Mouse (Mus musculus) right cerebral cortex, postnatal 36 days (tissue): ENCODE data around the gene Cacna1d.

Source experiments
- DNase-seq, 2 experiments: peaks; one replicate each; pipeline ENCODE4 v3.0.0; 2022; ENCODE audit warnings: low spot score in 2 of 2, mixed read lengths in 1 of 2

Gene Cacna1d

DNA sequence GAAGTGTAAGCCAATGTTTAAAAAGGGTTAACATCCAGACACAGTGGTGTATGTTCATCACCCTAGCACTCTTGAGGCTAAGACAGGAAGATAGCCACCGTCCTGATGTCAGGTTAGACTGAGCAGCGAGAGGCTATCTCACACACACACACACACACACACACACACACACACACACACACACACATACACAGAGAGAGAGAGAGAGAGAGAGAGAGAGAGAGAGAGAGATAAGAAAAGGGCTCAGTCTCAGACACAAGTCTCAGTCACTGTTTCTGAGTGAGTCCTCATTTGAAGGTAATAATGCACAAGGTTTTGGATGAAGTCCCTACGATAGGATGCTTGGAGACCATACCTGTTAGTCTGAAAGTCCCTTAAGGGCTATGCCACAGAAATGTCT, 322.9 kb downstream of the Cacna1d start:
- DNase-seq, result no peak

GRCm38 (mm10) chr14:30167606-30168005, 323.6 kb downstream of the Cacna1d start:
- DNase-seq, result no peak

- no peak for DNase-seq
These were observed 325.2 kb downstream of the Cacna1d start for GRCm38 (mm10) chr14:30166036-30166435.

- DNase-seq, result peak; percentile 66 to 74
These were observed 327.2 kb downstream of the Cacna1d start for GRCm38 (mm10) chr14:30163733-30164708.

DNA sequence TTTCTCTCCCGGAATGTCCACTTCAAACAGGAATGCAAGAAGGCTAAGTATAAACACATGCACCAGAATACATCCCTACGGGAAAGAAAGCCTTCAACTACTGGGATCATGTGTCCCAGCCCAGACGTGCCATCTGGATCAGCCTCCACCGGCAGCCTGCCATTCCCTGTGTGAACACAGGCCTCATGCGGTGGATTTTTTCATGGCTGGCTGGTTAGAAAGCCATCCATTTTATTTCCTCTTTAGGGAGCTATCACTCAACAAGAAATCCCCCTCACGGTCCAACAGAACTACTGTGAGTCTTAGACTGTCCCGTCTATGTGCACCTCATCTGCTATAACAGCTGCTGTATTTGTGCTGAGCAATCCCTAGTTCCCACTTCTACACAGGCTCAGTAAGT, 343.5 kb downstream of the Cacna1d start:
- no peak for DNase-seq

GRCm38 (mm10) chr14:30138379-30138964, 352.8 kb downstream of the Cacna1d start:
- no peak for DNase-seq

- DNase-seq, result no peak
These were observed 353.3 kb downstream of the Cacna1d start for GRCm38 (mm10) chr14:30137961-30138360.

DNA sequence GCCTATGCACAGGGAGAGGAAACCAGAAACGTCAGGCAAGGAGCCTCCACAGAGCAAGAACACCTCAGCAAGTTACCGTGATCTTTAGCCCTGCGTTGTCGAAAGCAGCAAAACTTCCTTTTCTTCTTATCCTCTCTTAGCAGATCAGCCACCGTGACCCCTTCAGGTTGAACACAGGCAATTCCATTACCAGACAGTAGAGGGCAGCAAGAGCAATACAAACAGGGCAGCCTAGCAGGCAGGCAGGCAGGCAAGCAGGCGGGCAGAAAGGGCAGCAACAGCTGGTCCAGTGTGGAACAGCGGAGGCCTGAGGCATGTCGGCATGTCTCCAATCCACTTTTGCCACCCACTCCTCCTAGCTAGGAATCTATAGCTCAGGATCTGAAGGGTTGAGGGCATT, 354.3 kb downstream of the Cacna1d start:
- peak; percentile 65 to 70 for DNase-seq

GRCm38 (mm10) chr14:30135351-30135750, 355.9 kb downstream of the Cacna1d start:
- DNase-seq, result no peak

- no peak for DNase-seq
These were observed 357.6 kb downstream of the Cacna1d start for GRCm38 (mm10) chr14:30133684-30134083.

DNA sequence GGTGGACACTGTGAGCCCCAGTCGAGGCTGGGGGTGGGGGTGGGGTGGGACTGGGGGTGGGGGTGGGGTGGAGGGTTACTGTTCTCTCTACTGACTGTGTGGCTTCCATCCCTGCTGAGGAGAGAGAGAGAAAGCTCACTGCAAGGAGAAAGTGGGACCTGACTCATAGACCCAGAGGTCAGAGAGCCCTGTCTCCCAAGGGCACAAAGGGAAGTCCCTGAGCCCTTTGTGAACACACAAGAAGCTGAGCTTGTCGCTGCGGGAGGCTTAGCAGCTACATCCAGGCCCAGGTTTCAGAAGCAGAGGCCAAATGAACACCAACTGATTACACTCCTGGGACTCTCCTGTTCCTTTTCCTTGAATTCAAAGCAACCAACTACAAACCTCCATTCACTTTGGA, 360.0 kb downstream of the Cacna1d start:
- no peak for DNase-seq

- no peak for DNase-seq
These were observed 361.2 kb downstream of the Cacna1d start for GRCm38 (mm10) chr14:30130092-30130491.

DNA sequence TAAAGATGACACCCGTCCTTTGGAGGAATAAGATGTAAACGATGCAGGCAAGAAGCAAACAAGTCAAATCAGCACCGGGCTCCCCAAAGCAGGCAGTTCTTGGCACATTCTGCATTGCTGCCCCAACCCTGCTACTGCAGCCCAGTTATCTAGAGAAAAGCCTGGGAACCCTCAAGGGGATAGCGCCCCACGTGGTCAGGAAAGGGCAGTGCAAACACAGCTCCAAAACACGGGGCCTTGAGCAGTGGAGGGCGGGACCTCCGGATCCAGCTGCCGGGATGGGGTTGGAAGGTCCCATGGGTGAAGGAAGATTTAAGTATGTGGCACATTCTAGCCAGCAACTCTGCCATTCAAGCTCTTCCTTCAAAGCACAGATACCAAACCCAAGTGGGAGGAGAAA, 361.9 kb downstream of the Cacna1d start:
- DNase-seq, result no peak

DNA sequence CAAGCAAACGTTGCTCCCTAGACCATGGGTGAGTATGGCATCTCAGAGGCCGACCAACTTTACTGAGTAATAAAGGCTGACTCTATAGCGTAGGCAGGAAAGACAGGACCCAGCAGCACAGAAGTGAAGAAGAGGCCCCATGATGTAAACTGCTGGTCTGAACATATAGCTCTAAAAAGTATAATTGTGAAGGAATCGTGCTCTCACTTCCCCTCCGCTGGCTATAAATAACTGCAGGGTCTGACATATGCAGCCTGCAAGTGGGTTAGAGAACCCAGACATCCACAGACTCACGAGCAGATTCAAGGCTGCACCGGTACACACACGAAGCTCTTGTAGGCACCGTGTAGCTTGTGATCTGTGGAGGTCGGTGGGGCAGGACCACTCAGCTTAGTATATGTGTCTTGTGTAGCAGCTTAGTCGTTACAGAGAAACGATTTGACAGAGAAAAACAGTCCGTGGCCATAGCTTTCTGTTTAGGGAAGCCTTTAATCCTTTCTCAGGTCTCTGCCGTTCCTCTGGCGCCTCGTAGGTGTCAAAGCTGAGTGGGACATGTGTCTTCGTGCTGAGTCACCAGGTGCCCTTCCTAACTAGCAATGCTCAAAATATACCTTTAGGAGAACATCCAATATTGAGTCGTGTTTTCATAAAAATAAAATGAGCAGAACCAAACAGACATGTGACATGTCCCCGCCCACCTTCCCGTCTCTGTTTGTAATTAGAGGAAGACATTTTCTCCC, 366.1 kb downstream of the Cacna1d start:
- DNase-seq, result peak; percentile 71 to 72

- no peak for DNase-seq
These were observed 371.2 kb downstream of the Cacna1d start for GRCm38 (mm10) chr14:30120023-30120422.

GRCm38 (mm10) chr14:30113392-30114108, 377.7 kb downstream of the Cacna1d start:
- DNase-seq, result no peak

- no peak for DNase-seq
These were observed 382.2 kb downstream of the Cacna1d start for GRCm38 (mm10) chr14:30109079-30109478.

DNA sequence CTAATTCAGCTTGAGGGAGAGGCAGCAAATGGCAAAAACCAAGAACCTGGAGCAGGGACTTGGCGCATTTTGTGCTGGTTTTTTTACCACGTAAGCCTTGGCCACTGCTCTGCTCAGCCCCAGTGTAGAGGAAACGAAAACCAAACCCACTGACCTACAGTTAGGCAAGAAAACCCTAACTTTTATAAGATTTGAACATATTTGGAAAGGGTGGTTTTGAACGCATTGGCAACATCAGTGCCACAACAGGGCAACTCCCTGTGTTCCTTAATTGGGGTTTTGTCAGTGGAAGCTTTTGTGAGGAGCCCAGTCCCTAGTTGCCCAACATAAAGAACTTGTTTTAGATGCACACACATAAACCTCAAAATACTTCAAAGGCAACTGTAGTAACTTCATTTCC, 384.7 kb downstream of the Cacna1d start:
- DNase-seq, result no peak

GRCm38 (mm10) chr14:30105551-30105950, 385.7 kb downstream of the Cacna1d start:
- DNase-seq, result no peak

DNA sequence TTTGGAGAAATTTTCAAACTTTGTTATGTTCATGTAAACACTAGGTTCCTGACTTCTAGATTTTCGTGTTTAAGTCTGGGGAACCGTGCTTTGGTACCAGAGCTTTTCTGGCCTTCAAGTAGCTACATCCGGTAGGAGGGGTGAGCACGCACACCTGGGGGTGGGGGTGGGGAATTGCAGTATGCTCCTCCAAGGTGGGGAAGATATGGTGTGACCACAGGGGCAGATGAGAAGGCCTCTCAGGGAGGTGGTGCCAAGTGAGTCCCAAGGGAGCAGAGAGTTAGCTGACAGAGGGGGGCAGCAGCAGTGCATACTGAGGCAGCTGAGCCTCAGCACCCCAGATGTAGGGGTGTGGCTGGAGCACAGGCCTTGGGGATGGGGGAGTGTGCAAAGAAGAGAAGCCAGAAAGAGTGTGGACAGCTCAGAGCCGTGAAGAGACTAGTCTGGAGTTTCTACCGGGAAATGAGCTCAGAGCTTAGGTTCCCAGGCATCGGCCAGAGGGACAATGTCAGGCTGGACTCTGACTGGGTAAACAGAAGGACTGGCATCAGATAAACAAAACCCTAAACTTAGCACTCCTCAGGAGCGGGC, 387.2 kb downstream of the Cacna1d start:
- no peak for DNase-seq

- no peak for DNase-seq
These were observed 394.0 kb downstream of the Cacna1d start for GRCm38 (mm10) chr14:30097239-30097638.
